Mouse (Mus musculus): ENCODE data around the gene Ubiad1.
A peak's percentile ranks its signal among the peaks of the same experiment; 100 is the strongest.

Gene Ubiad1

DNA sequence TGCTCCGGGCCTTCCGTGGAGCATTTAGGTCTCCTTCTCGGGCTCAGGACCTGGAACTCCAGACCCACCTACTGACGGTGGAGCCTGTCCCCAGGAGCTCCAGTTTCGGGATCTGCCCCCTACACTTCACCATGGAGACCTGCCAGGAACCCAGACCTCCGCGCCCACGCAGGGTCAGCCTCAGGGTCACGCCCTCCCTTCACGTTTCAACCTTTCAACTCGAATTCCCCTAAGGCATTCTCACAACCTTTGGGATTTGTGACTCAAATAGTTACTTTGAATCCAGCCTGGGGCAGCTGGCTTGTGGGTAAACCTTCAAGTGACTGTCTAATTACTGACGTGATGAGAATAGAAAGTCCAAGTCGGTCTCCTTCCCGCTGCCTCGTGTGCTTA is 4.3 kb upstream of the Ubiad1 start:
- peak; percentile 22 to 32 for DNase-seq

DNA sequence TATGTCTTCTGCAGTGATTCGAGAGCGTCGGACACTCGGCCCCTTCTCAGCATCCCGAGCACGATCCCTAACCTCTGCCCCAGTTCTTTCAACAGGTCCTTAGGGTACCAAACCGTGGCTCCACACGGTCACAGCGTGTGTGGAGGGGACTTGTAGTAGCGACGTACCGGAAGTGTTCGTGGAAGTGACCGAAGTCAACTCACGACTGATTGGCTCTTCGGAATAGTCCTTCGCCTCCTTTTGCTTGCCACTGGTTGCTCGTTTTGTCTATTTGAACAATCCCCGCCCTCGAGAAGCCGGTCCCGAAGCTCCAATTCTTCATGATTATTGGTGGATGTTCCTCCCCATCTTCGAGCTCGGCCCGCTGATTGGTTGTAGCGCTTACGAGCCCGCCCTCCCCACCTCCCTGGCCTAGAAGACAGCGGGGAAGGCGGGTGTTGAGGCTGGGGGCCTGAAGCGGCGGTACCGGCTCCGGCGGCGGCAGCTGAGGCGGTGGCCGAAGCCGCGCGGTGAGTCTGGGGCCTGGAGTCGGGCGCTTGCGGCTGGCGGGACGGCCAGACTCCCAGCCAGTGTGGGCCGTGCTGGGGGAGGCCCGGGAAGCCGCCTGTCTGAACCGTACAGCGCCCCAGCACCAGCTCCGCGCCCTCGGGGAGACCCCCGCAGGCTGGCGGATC is 3.7 kb upstream of the Ubiad1 start, which contains the start of gene Mtor:
TSS of gene Mtor (plus strand) at position 433 of the 674 bp plus-strand sequence.
- DNase-seq, result peak; percentile 97 to 98

DNA sequence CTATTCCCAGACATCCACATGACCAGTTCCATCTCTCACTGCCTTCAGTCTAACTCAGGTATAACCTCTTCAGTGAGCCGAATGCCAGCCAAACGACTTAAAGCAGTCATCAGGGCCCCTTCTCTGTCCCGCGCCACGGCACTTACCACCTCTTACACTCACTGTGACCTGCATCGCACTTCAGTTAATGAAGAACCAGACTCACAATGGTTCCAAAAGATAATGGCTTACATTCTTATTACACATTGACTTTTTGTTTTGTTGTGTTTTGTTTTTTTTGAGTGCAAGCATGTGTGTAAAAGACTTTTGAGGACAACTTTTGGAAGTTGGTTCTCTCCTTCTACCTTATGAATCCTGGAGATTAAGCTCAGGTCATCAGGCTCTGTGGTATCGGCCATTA is 2.0 kb downstream of the Ubiad1 start:
- DNase-seq, result no peak

DNA sequence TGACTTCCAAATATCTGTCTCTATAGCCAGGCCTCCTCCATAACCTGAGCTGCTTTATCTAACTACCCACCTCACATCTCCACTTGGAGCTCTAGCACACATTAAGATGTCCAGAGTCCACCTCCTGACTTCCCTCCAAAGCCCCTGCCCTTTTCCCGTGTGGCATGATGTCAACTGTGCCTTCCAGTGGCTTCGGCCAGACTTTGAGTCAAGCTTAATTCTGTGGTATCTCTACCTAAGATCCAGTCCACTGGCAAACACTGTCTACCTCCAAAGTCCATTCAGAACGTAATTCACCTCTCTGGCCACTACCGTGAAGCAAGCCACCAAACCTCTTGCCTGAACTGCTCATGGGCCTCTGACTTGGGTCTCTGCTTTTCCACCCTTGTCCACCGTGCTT is 2.6 kb downstream of the Ubiad1 start:
- DNase-seq, result no peak

DNA sequence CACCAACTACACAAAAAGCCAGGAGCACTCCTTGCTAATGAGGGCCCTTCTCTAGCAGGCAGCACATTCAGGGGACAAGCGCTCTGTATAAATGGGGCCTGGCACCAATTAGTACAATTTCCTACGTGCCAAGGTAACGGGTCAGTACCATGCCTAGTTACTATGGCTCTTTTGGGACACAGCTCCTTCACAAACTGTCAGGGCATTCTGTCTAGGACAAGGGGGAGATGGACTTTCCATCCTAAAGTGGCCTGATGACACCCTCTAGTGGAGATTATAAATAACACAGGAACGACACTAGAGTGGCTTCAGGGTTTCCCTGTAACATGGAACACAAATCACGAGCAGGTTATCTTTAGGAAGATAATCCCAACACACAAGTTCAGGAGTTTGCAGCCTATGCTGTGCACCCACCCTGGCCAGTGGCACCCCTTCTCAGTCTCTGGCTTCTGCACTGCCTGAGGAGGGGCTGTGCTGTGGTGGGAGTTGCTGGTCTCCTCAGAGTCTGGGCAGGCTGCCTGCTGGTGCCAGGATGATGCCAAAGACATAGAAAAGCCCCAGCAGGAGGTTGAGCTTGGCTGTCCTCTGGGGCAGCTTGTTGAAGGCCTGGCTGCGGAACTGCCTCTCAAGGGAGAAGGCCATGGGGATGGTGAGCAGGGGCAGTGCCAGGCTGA is 8.8 kb downstream of the Ubiad1 start:
- no peak for DNase-seq

DNA sequence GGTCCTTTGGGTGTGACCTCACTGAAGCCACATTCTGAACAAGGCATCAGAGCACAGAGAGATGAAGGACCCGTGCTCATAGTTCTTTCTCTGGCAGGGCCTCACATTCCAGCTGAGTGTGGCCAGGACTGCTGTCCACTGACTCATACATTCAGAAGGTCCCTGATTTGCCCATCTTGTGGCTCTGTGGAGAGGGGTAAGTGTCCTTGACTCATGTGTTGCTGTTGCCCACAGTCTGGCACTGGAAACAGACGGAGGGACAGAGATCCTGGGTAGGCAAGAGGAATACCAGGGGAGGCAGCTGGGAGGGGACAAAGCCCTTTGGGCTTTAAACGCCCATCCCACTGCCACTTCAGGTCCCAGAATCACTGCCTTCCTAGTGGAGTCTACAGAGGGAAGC is 9.5 kb downstream of the Ubiad1 start:
- DNase-seq, result no peak

DNA sequence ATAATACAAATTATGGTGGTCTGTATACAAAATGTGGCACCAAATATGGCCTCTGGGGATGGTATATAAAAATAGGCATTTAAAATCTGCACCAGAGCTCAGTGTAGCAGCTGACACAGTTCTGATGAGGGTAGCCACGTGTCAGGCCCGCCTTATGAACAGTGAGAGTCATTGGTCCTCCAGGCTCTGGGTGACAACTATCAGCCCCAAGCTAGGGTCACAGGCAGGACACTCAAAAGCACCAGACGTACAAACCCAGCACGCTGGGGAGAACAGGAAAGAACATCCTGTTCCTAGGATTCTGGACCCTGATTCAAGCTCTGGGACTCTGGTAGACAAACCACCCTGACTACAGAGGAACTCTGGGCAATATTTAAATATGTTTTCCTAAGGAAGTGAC is 10.0 kb downstream of the Ubiad1 start:
- DNase-seq, result no peak

DNA sequence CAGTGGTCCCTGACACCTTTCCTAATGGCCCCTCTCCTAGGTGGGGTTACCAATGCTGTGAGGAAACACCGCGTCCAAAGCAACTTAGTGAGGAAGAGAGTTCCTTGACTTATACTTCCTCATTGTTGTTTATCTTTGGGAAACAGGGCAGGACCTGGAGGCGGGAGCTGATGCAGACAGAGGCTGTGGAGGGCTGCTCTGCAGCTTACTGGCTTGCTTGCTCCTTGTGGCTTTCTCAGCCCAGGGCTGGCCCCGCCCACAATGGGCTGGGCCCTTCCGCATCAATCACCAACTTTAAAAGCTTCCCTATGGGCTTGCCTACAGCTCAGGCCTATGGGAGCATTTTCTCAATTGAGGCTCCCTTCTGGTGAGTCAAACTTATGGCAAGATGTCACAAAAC is 10.8 kb downstream of the Ubiad1 start:
- DNase-seq, result no peak

DNA sequence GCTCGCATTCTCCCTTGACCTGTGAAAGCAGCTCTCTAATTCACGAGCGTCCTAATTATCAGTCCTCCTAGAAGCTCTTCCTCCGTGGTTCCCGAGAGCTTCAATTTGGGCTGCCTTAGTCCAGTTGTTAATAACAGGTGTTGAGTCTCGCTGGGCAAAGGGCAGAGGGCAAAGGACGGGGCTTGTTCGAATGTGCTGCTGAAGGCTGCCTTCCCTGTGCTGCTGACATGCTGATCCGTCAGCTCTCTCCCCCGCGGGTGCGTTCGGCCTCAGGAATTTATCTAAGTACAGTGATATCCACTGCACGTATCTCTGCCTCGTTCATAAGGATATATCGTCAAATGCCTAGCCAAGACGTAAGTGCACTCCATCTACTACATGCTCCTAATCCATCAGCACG is 11.2 kb downstream of the Ubiad1 start:
- DNase-seq, result no peak

DNA sequence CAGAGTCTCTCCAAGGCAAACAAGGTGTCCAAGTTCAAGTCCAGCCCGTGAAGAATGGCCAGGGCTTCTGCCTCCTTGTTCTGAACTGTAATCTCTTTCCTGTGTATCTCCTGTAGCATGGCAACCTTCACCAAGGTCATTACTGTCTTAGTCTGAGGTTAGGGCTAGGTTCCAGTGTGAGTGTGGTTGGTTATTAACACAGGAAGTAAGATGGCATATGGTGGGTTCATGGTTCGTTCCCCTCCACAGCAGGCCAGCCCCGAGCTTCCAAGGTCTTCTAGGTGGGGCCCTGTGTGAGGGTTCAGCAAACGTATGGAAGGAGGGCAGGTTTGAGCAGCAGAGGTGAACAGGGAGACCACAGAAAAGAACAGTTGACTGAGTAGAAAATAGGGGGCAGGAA is 12.1 kb downstream of the Ubiad1 start:
- no peak for DNase-seq

DNA sequence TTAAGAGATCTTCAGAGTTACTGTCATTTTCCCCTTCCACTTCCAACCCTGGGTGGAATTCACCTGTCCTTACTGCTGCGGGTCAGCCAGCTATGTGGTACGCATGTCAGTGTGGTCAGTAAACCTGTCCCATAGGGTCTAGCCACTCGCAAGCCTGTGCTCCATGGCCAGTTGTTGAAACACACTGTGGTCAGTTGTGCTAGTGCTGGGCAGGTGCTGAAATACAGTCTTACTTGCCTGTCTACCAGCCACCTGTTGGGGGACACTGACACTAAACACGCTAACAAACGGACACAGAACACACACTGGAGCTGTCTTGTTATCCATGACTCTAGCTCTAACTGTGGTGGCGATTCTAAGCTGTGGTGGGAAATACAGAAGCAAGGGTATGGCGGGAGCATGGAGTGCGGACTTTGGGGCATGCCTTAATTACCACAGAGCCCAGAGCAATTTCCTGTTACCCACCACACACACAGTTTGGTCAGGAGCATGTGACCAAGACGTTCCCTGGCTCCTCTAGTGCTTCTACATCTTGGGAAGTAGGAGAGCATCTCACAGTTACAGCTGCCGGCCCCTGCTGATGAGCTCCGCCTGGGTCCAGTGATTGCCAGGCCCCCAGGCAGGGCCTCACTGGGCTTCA is 13.6 kb downstream of the Ubiad1 start:
- DNase-seq, result no peak

DNA sequence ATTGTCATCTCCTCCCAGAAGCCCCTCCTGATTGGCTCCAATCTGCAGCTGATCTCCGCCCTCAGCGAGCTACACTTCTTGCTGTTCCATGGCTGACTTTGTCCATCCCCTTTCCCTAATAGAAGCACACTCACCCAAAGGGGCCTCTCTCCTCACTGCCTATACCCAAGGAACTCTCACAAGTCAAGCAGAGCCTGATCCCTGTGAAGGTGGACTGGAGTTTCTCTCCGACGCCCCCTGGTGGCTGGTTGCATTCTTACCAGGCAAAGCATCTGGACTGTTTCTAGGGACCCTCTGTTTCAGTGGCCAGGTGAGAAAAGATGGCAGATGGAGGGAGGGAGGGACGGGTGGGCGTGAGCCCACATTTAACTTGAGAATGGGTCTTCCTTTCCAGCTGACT is 14.9 kb downstream of the Ubiad1 start:
- peak; percentile 26 to 40 for DNase-seq

DNA sequence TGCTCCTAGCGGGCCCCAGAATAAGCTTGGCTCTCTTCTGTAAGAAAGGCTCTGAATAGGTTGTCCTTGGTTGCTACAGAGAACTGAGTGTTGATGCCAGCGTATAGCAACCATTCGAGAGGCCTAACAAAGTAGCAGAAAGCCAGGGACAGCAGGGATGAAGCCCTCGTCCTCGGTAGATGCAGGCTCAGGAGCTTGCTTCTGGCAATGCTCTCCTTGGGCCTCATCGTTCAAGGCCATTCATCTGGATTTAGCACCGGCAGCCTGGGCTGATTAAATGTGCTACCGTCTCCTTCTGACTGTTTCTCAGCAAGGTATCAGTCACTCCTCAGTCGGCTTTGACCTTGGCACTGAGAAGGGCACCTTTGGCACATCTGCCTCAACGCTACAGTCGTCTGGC is 15.4 kb downstream of the Ubiad1 start:
- no peak for DNase-seq

DNA sequence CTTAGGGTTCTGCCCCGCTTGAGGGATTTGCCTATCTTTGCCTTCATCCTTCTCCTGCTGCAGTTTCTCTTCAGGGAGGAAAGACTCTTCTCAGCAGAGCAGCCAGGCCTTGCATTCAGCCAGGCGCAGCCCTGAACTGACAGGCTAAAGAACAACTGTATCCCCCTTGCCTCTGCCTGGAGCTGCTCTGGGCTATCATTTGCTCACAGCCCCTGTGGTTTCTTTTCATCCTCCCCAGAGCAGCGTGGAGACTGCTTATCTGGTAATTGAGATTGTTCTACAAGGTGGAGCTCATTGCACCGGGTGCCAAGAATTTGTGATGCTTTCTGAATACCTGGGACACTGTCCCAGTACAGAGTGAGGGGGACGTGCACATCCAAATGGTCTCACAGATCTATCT is 16.0 kb downstream of the Ubiad1 start:
- DNase-seq, result no peak

DNA sequence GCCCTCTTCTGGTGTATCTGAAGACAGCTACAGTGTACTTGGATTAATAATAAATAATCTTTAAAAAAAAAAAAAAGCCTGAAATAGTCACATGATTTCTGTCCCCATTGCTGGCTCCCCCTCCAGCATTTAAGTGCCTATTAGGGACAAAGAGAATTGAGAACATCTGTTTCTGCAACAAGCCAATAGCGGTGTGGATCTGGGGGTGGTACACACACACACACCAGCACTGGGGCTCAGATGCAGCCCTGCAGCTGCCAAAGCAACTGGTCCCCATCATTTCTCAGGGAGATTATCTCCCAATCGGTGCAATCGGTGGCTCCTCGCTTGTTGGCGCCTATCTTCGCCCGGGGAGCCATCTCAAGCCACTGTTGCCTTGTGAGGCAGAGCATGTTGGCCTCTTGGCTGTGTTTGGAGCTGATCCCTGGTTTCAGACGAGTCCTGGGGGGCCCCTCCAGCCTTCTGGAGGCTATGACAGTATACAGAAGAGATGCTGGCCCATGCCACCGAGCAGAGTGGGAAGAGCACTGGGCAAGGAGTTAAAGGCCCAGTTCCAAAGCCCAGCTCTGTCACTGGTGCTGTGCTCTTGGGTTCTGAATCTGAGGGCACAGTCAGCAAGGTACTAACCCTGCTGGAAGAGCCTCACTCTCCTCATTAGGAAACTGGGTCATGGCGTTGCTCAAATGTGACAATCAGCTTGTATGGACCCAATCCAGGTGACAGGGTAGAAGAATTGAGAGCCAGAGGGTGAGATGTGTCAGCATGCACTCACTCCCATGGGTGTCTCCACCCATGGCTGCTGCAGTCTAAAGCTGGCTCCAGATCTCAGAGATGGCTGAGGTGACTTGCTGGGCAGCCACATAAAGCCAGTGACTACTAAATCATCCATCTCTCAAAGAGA is 17.4 kb downstream of the Ubiad1 start:
- no peak for DNase-seq

DNA sequence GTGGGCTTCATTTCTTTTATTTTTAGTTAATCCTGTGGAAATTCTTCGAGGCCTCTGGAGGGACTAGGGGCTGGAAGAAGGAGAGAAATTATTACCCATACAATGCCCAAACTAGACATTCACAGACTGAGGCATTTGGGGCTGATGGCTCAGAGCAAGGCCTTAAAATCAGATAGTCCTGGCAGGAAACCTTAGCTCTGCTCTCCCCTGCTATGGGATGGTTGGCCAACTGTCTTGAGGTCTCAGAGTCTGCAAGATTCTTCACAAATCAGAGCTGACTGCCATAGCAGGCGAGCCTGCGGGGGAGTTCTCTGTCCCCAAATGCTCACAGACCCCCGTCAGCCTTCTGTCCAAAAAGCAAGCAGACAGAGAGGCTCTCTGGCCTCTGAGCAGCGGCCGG is 27.0 kb downstream of the Ubiad1 start:
- DNase-seq, result no peak

DNA sequence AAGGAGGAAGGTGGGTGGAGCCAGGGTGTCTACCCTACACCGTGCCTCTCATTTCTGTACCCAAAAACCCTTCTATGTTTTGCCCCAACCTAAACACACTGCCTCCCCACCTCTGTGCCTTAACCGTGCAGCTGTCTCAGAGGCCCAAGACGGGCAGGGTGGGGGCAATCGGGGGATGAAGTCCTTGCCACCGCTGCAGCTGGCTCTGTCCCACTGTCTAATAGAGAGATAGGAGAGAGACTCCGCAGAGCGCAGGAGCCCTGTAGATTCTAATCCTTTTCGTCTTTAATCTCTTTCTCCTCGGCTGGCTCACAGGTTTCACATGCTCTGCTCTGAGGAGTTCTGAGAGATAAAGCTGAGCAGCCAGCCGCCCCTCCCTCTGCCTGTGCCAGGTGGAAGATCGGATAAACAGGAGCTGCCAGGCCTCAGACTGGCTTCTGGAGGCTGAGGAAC is 27.5 kb downstream of the Ubiad1 start:
- DNase-seq, result no peak

DNA sequence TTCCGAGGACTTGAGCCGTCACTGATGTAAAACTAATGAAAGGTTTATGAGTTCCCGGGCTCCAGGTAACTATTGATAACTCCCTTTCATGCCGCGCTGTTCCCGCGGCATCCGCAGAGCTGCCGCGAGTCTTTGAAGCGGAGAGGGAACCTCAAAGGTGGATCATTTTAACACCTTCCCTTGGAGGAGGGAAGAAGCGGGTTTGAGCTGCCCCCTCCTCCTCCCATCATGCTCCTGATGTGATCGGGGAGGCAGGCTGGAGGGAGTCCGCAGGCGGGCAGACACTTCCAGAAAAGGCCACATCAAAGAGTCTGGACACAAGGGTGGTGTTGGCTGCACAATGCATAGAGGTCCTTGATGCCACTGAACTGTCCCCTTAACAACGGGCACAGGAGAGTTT is 29.0 kb downstream of the Ubiad1 start:
- no peak for DNase-seq

DNA sequence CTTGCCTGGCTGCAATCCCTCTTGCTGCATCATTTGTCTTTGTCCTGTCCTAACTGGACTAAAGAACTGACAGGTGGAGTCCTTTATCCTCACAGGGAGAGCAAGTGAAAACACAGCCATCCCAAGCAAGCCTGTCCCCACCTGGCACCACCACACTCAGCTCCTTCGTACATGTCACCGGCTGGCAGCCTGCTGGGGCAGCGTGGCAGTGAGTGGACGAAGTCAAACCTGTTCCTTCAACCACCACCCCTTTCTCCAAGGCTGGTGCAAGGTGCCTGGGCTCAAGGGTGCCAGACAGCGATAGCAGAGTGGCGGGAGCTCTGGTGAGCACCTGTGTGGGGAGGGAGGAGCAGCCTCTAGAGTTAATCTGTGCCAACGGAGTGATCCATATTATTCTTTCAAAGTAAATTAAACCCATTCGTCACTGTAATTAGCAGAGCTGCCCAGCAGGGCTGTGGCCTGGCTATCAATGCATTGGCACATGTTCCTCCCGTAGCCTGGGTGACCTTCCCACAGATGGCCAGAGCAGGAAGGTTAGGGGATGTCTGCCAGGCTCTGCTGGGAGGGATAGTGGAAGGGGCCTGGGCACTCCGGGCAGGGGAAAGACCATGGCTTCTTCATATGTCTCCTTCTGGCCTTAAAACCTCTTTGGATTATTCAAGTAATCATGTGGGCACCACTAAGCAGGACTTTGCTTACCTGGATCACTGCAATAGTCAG is 36.2 kb downstream of the Ubiad1 start:
- no peak for DNase-seq

DNA sequence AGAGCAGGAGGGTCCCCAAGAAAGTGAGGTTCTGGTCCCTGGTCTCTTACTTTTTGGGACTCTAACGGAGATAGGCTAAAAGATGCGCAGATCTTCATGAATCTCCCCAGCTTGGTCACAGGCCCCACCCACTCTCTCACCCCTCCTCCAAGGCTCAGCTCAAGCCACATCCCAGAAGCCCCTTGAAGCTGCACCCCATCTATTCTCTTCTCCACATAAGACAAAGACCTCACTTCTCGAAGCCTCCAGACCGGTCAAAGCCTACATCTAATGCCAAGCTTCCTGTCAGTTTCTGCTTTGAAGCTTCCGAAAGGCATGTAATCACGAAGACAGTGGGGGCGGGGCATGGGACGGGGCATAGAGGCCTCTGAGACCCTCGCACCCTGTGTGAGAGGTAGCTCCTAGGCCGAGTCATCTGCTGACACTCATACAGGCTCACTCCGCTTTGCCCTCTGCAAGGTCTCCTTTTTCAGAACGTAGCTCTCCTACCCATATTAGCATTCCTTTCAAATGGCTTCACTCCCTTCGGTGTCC is 39.2 kb downstream of the Ubiad1 start:
- no peak for DNase-seq

DNA sequence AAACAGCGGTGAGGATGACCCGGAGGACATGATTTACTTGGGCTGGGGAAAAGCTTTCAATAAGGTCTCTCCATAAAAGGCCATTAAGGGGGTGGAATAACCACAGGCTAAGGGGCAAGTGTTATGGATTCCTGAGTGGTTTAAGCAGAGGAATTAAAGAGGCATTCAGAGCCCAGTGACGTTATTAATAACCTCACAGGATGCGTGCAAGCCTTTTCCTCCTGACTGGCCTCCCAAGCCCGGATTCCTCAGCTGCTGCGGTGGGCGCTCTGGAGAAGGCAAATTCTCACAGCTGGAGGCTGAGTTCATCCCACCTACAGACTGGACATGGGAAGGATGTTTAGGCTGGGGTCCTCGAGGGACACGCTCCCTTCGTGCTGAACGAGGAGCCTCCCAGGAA is 39.8 kb downstream of the Ubiad1 start:
- DNase-seq, result no peak

DNA sequence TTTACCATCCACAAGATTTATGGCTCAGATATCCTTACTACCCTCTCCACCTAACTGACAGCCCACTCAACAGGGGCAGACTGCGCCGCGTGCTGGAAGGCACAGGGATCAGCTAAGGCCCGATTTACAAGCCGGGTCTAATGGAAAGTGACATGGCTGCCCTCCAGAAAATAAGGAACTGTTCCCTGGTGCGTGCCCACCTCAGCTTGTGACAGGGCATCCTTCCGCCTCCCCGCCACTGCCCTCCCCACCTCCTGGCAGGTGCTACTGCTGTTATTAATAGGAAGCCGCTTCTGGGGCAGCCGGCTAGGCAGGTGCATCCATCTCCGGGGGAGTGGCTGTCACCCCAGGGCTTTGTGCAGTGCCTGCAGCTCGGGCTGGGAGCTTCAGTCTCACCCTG is 41.2 kb downstream of the Ubiad1 start:
- DNase-seq, result no peak

Data from lung, adult 18-20 months (tissue).